Mouse (Mus musculus): ENCODE results near the gene Prkd2.

Gene Prkd2

GRCm38 (mm10) chr7:16842645-16843063 lies at the start of gene Prkd2:
Gene Prkd2, plus strand, starts transcription at chr7:16842902.
- DNase-seq (ENCODE audit: low read depth, low spot score): no peak

GRCm38 (mm10) chr7:16793010-16793725 lies 49.5 kb upstream of the Prkd2 start:
- DNase-seq (ENCODE audit: low read depth, low spot score): no peak

DNA sequence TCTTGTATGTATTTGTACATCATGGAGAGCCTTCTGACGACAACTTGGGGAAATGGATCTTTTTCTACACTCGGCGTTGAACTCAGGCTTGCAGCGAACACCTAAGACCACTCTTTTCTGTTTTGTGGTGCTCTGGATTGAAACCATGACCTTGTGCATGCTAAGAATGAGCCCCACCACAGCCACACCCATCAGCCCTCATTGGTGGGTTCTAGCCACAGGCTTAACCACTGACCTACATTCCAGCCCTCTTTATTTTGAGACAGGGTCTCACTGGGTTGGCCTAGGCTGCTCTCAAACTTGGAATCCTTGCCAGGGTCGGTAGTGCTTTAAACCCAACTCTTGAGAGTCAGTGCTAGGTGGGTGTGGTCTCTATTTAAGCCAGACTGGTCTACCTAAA lies 47.8 kb upstream of the Prkd2 start:
- no peak for DNase-seq (ENCODE audit: low read depth, low spot score)

- no peak for DNase-seq (ENCODE audit: low read depth, low spot score)
These were observed 38.2 kb upstream of the Prkd2 start for GRCm38 (mm10) chr7:16804409-16805028.

DNA sequence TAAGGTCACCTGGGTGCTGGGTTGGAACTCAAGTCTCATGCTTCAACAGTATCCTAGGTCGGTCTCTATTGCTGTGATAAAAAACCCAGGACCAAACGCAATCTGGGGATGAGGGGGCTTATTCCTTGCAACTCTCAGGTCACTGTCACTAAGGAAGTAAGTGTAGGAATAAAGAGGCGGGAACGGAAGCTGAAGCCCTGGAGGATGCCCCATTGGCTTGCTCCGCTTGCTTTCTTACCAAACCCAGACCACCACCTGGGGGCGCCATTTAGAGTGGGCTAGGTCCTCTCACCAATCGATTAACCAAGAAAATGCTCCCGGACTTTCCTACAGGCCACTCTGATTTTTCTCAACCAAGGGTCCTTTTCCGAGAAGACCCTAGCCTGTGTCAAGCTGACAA lies 34.8 kb upstream of the Prkd2 start:
- DNase-seq (ENCODE audit: low read depth, low spot score): no peak

- DNase-seq (ENCODE audit: low read depth, low spot score): no peak
These were observed 34.1 kb upstream of the Prkd2 start for GRCm38 (mm10) chr7:16808647-16809046.

DNA sequence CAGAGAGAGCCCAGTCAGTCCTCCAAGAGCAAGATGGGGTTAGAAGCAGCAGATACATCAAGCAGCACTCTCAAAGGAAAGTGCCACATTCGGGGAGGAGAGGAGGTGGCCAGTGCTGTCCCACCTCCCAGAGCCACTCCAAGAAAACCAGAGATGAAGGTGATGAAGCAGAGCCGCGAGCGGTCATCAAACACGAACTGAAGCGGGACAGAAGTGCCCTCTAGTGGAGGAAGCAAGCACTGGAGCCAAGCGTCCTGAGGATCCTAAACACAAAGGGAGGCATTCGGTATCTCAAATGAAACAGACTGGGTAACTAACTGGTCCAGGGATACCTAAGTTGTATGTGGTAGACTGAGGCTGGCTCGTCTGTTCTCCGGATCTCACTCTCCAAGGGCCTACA lies 33.0 kb upstream of the Prkd2 start:
- no peak for DNase-seq (ENCODE audit: low read depth, low spot score)

DNA sequence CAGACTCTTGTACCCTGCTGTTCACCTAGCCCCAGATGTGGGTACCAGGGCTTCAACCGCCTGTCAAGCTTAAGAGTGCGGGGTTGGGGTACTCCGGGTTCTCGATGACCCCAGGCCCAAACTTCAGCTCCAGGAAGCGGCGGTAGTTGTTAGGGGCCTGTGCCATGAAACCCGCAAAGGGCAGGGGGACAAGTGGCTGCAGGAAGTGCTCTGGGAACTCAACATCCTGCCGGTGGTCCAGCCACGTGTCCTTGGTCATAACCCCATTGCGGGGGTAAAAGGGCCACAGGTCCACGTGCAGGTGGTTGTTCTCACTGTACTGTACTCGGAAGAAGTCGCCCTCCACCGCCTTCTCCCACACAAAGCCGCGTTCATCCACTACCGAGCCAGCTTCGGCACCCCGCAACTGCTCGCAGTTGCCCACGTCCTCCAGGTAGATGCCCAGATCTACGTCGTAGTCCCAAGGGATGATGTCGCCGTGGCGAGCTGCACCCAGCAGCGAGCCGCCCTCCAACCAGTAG lies 32.2 kb upstream of the Prkd2 start:
- no peak for DNase-seq (ENCODE audit: low read depth, low spot score)

DNA sequence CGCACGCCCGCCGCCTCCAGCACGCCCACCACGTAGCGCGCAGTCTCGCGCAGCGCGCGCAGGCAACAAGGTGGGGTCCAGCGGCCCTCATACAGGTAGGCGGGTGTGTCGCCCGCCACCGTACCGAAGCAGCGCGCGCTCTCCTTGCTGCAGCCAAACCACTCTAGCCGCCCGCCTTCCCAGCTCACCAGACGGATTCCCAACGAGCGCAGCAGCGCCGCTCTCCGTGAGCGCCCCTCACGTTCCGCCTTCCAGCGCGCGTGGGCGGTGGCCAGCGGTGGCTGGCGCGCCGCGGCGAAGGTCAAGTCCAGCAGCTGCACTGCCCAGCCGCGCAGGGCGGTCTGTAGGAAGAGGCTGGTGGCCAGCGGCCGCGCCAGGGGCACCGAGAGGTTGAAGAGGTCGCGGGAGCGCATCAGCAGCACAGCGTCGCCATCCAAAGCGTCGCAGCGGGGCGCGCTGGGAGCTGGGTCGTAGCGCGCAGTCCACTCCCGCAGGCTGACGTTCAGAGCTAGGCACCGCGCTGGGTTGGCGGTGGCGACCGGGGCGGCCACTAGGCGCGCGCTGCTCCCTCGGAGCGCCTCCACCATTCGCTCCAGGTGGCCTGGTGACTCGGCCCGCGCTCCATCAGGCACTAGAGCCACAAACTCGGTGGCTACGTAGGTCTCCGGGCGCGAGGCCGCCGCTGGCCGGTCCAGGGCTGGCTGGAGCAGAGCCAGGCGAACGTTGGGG lies 31.6 kb upstream of the Prkd2 start:
- no peak for DNase-seq (ENCODE audit: low read depth, low spot score)

DNA sequence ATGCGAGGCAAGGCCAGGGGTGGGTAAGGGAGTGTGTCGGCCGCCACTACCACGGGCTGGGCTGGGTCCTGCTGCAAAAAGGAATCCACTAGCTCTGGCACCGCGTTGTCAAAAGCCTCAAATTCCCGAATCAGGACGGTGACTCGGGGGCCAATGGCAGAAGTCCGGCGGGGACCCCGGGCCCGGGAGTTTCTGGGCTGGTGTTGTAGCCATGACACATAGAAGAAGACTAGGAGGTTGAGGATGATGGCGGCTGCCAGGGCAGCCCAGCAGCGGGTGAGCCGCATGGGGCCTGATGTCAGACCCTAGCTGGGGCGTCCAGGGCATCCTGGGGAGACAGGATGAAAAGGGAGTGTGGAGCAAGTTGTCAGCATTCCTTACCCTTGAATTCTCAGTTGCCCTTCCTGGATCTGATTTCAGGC lies 31.0 kb upstream of the Prkd2 start:
- no peak for DNase-seq (ENCODE audit: low read depth, low spot score)

DNA sequence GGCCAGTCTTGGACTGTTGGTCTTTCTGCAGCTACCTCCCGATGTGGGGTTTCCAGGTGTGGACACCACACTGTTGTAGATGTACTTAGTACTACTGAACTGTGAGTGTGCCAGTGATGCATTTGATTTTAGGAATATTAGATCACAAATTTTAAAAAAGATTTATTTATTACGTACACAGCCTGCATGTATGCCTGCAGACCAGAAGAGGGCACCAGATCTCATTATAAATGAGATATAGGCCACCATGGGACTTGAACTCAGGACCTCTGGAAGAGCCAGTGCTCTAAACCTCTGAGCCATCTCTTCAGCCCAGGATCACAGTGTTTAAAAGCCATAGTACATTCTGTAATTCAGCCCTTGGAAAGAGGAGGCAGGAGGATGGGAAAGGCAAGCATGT lies 30.2 kb upstream of the Prkd2 start:
- no peak for DNase-seq (ENCODE audit: low read depth, low spot score)

- no peak for DNase-seq (ENCODE audit: low read depth, low spot score)
These were observed 27.3 kb upstream of the Prkd2 start, which contains the start of gene Strn4 for GRCm38 (mm10) chr7:16815351-16815941. Gene Strn4, plus strand, starts transcription at chr7:16815889.

GRCm38 (mm10) chr7:16816078-16816474 lies 26.6 kb upstream of the Prkd2 start:
- DNase-seq (ENCODE audit: low read depth, low spot score): no peak

DNA sequence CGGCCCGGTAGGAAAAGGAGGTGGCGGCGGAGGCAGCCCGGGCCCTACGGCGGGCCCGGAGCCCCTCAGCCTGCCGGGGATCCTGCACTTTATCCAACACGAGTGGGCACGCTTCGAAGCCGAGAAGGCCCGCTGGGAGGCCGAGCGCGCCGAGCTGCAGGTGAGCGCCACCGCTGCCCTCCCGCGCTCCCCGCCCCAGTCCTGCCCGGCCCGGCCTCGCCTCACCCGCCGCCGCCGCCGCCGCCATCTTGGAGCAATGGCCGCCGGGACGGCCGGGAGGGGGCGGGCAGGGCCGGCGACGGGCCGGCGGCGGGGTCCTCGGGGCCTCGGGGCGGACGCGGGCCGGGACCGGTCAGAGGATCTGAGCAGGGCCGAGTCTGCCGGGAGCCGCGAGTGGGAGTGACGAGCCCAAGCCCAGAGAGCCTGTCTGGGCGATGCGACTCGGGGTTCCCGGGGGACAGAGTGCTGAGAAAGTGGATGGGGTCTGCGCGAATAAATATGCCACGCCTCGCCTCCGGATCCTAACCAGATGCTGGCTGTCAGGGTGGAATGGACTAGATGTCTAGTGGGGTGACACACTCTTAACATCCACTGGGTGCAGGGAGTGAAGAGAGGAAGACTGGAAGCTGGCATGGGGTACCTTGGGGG lies 26.1 kb upstream of the Prkd2 start, which contains the start of gene Fkrp:
Gene Fkrp (minus strand): TSS at position 258 of the 648 bp plus-strand sequence.
- no peak for DNase-seq (ENCODE audit: low read depth, low spot score)

DNA sequence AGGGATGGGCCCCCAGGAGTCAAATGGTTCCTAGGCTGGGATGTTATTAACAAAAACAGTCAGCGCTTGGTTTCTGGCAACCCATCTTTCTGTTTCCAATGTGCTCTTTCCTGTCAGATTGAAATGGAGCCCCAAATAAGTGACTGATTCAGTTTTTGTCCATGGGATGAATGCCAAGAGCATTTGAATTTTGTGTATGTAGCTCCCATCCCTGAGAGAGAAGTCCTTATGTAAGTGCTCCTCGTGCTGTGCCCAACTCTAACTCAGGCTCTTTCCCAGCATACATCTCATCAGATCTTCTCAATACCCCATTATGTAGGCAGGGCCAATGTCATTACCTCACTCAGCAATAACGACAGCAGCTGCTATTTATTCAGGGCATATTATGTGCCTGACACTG lies 25.0 kb upstream of the Prkd2 start:
- DNase-seq (ENCODE audit: low read depth, low spot score): no peak

DNA sequence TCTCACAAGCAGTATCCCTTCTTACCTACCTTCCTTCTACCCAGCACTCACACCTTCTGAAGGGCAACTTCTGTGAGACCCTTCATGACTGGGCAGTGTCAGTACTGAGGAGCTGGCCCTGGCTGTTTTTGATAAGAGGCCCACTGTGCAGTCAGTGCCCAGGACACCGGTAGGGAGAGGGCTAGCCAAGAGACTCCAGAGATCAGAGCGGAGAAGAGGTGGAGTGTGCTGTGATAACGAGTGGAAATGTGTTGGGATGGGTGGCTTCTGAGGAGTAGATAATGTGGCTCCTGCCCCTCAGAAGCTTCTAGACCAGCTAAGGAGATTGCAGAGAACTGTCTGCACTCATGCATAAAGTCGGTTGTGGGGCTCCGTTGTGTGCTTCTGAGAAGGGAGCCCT lies 22.9 kb upstream of the Prkd2 start:
- DNase-seq (ENCODE audit: low read depth, low spot score): no peak

- no peak for DNase-seq (ENCODE audit: low read depth, low spot score)
These were observed 22.4 kb upstream of the Prkd2 start for GRCm38 (mm10) chr7:16820271-16820763.

DNA sequence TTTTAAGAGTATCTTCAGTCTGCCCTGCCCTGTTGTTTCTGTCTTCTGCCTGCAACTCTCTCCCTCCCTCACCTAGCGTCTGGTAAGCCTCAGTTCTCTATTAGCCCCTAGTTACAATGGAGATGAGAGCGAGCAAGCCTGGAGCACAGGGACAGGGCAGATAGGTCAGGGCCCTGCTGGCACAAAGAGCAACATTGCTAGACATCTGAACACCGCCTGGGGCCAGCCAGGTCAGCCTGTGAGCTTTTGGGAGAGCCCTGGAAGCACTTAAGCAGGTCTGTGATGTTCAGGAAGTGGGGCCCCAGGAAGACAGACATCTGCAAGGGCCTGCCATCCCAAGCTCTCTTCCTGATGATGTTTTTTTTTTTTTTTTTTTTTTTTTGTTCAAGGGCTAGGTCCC lies 21.6 kb upstream of the Prkd2 start:
- no peak for DNase-seq (ENCODE audit: low read depth, low spot score)

- DNase-seq (ENCODE audit: low read depth, low spot score): no peak
These were observed 21.0 kb upstream of the Prkd2 start for GRCm38 (mm10) chr7:16821669-16822101.

- no peak for DNase-seq (ENCODE audit: low read depth, low spot score)
These were observed 19.0 kb upstream of the Prkd2 start for GRCm38 (mm10) chr7:16823734-16824133.

GRCm38 (mm10) chr7:16825785-16826184 lies 16.9 kb upstream of the Prkd2 start:
- no peak for DNase-seq (ENCODE audit: low read depth, low spot score)
